Mouse (Mus musculus) kidney, adult 11 months (tissue): ENCODE results near the gene Nlrp3.

Experiments used
- DNase-seq: peaks from one replicate; pipeline ENCODE4 v3.0.0; 2022

Nlrp3 gene

DNA sequence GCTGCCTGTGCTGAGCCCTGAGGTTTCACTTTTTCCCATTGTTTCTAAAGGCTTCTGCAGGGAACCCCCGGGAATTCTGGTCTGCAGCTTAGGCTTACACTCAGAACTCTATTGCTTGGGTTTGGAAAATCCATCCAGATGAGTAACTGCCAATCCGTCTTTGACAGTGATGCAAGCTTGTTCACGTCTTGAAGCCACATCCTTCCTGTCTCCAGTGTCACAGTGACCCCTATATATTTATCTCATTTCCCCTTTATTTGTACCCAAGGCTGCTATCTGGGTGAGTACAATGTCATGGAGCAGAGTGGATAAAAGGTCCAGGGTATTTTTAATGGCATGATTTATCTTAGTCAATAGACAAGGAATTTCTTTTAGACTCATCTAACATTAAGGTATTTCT, at the start of gene Nlrp3:
Nlrp3 (plus strand) TSS at position 245 of the 400 bp plus-strand sequence.
- no peak for DNase-seq

DNA sequence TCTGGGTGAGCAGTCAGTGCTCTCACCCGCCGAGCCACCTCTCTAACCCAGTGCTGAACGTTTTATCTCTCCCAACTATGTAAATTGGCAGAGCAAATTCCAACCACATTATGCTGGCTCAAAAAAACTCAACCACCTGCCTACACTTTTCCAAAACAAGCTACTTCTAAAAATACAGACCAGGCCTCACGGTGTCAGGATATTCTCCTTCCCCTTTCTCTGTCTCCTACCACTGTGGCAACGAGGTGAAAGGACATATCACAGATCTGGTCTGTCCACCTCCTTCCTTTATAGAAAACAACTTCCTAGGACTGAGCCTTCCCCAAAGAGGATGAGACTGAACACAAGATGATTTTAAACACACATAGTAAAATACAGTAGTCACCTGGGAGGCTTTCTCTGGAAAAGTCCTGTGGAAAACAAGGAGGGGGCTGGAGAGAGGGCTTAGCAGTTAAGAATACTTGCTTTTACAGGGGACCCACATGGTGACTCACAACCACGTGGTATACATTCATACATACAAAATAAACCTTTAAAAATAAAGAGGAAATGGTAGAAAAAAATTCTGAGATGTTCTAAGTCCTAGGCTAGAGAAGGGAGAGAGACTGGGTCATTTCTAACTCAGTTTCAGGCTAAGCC, 44.6 kb upstream of the Nlrp3 start:
- no peak for DNase-seq

DNA sequence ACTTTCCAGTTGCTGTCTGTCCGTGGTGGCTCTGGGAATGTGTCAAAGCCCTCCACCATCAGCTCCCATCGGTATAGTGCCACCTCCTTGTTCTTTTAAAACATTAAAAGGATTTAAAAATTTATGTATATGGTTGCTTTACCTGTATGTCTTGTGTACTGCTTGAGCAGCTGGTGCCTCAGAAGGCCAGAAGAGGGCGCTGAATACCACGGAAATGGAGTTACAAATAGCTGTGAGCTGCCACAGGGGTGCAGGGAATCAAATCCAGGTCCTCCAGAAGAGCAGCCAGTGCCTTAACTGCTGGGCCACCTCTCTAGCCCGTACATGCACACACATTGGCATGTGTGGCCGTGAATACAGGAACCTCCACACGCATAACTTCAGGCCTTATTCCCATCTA, 43.6 kb upstream of the Nlrp3 start:
- DNase-seq: no peak

DNA sequence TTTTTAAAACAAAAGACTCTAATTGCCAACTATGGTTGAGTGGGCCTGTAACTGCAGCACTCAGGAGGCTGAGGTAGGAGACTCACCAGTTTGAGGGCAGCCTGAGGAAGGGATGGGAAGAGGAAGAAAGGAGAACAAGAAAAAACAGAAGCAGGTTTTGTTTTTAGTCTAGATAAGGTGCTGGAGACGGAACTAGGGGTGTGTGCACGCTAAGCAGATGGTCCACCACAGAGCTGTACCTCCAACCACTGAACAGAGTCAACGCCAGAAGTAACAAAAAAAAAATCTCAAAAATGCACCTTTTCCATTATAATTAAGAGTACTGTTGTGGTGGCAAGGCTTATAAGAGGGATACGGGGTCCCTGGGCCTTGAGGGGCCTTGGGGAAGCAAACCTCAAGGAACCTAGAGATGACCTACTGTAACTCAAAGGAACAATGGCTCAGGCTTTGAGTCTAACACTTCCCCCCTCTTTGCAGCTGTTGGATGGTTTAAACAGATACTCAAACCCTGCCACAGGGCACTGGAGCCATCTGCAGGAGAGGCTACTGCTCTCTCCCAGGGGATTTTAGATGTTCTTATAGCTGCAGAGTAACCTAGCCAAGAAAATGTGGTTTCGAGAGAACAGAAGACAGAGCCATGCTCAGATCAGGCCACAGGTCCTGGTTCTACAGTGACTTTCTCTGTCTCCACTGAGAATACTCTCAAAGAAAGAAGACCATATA, 39.2 kb upstream of the Nlrp3 start:
- no peak for DNase-seq

DNA sequence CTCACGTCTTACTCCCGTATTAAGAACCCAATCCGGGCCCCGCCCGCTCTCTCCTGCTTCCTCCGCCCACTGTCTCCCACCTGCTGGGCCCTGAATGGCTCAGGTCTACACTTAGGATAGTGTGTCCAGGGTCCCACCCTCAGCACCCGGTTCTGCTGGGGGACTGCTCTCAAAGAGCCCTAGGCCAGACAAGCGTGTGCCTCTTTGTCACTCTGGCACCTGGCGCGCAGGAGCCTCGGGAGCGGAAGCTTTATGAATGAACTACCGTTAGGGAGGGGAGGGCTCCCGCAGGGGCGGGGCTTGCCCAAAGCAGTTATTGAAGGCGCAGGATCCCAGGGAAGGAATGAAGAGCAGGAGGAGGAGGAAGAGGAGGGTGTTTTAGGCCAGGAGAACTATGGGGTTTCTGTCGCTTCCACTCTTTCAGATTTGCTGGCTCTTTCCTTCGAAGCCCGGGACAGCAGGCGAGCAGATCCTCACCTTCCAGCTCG, 36.0 kb upstream of the Nlrp3 start:
- peak; percentile 68 for DNase-seq

DNA sequence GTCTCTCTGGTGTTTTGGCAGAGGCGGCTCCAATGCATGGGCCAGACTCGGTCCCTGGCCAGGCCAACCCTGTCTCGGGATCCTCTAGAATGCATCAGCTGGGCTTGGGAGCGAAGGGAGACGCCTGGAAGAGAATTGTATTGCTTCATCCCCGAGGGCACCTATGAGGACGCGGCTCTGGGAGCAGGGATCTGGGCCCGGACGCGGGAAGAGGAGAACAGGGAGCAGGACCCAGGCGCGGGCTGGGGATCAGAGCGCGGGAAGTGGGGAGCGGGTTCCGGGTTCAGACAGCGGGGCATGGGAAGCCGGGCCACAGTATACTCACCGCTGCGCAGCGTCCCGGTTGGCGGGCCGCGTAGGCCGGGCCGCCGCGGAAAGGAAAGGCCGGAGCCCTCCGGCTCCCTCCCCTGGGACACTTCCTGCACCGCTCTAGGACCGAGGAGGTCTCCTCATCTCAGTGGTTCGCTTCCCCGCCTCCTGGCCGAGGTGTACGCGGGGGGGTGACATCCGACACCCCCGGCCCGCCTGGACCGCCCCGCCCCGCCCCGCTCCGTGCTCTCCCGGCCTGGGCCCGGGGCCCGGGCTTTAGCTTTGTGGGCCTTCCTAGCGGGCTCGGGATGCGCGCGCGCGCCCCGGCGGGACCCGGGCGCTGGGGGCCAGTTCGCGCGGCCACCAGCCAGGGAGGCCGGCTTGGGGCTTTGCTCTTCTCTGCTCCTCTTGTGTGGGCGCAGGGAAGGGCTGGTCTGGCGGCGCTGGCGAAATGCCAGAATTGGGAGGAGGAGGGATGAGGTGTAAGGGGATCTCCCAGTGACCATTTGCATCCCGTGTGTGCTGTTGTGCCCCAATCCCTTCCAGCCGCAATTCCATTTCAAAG, 35.3 kb upstream of the Nlrp3 start:
- peak; percentile 88 for DNase-seq

DNA sequence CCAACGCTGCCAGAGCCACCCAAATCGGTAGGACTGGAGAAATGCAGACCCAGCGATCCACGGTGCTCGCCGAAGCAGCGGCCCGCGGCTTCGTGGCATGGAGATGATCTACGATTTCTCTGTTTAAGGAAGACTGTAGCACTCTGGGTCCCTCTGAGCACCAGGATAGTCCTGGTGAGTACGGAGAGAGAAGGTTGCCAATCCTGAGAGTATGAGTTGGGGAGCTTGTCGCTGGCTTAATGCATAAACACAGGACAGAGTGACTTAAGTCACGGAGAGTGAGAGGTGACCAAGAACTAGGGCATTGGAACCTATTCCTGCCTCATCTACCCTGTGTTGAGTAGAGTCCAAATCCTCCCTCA, 34.7 kb upstream of the Nlrp3 start:
- no peak for DNase-seq

DNA sequence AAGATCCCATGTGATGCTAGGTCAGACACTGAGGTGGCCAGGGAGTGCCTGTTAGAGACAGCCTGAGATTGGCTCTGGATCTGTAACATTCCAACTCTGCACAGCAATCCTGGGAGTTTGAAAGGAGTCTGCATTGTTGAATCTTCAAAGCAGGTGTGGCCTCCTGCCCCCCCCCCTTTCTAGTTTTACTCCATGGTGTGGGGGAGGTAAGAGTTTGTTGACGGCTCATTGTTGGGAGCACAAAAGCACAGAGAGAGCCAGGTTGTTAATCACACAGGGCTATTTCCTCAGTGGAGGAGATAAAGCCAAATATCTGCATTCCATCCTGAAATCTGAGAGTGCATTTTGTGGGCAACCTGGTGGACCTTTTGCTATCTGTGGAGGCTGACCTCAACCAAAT, 29.8 kb upstream of the Nlrp3 start:
- no peak for DNase-seq

DNA sequence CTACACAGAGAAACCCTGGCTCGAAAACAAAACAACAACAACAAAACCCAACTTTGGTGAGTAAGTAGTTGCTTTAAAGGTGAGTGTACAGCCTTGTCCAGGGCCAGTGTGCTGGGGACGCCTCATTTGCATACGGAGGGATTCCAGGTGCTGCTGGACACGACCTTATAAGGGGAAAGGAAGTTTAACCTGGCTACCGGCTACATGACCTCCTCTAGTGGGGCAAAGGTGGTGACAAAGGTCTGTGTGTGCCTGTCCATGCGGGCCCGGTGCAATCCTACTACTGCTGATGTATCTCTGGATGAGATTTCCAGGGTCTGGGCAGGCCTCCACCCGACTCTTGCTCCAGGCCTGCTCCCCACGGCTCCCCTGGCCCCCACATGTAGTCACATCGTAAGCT, 28.6 kb upstream of the Nlrp3 start:
- no peak for DNase-seq

DNA sequence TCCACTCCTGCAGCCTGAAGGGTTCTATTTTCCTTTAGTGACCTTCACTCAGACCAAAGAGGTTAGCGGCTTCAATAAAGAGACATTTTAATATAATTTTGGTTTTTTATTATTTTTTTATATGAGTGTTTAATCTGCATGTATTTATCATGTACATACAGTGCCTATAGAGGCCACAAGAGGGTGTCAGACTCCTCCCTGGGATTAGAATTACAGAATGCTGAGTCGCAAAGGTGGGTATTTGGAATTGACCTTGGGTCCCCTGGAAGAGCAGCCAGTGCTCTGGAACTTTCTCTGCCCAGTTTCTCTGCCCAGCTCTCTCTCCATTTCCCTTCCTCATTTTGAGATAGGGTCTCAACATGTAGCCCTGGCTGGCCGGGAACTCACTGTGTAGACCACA, 27.8 kb upstream of the Nlrp3 start:
- no peak for DNase-seq

DNA sequence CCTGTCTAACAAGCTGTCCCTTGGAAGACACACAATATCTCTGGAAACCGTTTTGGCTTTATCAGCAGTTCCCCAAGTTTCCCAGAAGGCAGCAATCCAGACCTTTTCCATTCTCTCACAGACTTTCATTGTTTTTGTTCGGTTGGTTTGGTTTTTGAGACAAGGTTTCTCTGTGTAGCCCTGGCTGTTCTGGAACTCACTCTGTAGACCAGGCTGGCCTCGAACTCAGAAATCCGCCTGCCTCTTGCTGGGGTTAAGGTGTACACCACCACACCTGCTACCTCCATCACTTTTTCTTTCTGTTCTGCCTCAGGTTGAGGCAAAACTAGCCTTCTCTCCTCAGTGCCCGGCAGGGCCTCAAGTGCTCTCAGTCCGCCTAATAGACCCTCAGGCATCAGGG, 27.0 kb upstream of the Nlrp3 start:
- DNase-seq: no peak

DNA sequence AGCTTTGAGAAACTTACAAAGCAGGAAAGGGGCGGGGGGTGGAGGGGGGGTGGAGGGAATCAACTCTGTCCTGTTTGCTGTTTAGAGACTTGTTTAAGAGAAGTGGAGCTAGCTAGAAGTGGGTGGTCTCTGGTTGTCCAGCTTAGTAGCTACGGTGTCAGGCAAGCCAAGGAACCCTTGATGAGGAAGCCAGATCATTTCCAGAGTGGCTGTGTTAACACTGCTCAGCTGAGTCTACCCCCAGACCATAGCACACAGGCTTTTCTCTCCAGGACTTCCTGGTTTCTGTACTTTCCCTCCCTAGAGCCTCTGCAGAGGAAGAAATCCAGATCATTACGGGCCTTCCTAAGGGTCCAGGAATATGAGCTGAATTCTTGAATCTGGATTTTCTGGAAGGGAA, 26.6 kb upstream of the Nlrp3 start:
- DNase-seq: no peak

DNA sequence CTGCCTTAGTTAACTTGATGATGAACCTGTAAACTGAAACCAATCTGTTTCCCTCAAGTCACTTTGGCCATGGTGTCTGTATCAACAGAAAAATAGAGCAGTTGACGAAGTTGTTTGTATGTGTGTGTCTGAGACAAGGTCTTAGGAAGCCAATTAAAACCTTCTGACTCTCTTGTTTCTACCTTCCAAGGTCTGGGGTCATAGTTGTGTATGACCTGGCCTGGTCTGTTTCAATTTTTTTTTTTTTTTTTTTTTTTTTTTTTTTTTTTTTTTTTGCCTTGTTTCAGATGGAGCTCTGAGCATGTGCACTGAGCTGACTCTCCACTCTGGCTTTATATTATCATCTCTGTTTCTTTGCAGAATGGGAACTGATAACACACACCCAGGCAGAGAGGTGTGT, 23.9 kb upstream of the Nlrp3 start:
- DNase-seq: no peak

DNA sequence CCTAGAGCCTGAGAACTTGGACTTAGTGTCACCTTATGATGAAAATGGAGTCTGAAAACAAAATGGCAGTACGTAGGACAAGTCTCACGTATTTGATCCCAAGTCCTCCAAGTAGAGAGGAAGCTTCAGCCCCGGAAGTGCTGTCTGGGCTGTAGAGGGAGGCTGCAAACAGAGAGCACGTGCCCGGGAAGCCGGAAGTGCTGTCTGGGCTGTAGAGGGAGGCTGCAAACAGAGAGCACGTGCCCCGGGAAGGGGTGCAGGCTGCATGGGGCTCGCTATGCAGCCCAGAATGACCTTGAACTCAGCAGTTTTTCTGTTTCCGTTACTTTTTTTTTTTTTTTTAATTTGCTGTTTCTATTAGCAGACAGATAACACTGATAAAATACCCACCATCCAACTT, 23.1 kb upstream of the Nlrp3 start:
- peak; percentile 27 for DNase-seq

DNA sequence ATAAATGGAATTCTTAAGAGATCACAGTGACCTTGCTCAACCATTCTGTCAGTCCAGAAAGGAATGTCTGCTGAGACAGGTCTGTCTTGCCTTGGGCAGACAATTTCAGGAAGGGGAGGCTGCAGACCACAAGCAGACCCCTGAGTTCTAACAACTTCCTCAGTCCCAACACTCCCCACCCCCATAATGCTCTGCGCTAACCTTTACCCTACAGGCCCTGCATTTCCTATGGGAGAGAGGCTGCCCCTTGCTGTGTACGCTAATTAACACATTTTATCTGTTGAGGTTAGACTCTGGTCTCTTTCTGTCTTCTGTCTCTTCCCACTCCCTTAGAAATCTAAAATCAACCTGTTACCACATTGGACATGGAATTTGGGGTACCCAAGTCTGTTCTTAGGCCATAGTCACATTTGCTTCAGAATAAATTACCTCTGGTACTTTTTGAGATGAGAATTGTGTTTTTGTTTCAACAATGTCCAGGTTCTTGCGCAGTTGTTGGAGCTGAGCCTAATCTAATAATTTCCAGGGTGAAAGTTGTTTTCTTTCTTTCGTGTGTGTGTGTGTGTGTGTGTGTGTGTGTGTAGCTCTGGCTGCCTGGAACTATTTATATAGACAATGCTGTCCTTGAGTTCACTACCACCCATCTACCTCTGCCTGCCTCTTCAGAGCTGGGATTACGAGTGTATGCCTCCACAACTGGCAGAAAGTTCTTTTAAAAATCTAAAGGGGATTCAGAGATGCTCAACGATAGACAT, 21.4 kb upstream of the Nlrp3 start:
- DNase-seq: no peak

DNA sequence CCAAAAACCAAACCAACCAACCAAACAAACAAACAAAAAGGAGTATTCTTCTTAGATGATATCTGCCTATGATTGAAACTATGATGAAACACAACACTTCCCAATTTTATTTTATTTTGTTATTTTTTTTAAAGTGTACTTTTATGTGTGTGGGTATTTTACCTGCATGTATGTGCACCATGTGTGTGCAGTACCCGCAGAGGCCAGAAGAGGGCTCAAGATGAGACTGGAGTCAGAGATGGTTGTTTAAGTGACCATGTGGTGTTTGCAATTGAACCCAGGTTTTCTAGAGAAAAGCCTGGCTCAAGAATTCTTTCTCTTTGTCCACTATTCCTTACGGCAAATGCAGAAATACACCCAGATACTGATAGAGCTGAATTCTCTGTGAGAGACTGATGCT, 17.2 kb upstream of the Nlrp3 start:
- DNase-seq: no peak

DNA sequence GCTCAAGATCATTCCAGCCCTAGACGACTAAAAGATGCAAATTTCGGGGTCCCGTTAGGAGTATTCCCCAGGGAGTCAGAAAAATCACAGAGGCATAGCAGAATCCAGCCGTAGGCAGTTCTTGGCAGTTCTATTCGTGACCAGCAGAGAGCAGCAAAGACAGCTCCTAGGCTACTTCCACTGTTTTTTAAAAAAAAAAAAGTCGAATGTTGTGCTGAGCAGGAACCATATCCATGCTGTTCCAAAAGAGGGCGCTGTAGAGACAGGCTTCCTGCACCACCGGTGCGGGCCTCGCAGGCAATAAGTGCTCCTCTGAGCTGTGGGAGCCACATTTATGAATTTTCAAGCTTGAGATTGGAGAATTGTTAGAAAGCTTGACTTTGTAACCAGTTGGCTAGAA, 16.1 kb upstream of the Nlrp3 start:
- DNase-seq: peak; percentile 69

DNA sequence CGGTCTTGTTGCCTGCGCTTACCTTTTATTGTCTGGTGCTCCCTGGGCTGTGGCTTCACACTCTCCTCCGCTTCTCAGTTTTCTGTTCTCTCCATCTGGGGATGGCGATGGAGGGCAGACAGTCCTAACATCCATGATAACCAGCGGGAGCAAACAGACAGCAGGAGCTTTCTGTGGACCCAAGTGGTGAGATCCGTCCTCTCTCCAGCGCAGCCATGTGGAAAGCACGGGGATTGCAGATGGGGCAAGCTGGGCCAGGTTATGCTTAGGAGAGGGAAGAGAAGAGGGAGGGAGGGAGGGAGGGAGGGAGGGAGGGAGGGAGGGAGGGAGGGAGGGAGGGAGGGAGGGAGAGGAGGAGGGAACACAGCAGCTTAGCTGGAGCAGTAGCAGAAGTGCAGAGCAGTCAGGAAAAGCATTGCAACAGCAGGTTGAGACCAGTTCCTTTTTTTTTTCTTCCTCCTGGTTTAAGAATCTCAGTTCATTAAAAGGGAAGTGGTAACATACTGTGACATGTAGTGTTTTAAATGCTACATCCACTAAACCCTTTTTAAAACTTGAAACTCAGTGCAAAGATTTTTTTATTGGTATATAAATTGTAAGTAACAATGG, 14.8 kb upstream of the Nlrp3 start, which contains the start of gene Zkscan17:
Zkscan17 (minus strand) TSS at position 280 of the 609 bp plus-strand sequence.
- no peak for DNase-seq

DNA sequence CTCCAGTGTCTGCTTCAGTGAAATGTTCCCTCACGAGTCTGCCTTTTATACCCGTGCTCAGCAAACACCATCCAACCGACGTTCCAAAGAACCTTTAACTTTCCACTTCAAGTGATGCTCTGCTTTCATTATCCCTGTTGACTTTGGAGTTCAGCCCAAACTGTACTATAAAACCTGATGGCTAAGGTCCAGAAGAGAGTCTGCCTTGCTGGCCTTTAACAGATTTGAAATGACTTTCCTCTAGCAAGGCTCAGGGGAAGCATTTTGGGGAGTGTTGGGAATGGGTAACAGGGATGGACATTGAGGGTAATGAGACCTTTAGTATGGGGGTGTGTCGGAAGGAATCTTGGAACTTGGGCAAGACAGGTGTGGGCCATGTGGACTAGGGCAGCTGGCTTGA, 11.1 kb upstream of the Nlrp3 start:
- no peak for DNase-seq

DNA sequence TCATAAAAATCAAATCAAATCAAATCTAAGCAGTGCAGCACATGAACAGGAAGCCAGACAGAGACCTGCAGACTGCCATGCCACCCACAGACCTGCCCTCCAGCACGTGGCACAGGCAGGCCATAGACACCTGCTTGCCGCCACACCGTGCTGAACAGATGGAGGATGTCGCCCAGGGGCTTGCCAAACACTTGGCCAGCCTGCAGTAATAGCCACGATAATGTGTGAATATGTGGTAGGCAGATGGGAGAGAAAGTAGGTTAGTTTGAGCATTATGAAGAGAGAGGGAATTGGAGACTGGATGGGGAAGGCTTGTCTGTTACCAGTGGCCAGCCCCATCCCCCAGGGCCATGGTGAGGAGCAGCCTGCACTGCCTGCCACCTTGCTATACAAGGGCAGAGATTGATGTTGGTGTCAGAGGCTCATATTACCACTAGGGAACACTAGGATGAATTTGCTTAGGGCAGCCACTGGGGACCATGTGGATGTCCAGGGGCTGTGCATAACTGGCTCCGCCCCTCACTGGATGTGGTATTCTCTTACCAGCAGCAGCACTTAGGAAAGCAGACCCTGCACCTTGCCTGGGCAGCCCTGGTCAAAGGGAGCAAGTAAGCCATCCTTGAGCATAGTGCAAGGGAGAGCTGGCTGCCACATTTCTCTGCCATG, 10.4 kb upstream of the Nlrp3 start:
- DNase-seq: no peak

DNA sequence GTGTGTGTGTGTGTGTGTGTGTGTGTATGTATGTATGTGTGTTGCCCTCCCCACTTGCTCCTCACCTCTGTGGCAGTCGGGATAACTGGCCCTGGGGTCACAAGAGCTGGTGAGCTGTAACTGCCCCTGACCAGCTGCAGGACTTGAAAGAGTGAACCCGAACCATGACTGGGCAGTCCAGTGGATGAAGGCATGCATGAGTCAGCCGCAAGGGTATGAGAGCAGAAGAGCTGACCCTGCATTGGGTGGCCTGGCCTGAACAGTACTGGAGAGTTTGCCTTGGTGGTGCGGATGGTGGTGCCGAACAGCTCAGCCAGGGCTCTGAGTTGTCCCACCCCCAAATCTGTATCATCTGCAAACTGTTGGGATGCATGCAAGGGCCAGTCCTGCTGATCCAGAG, 9.8 kb upstream of the Nlrp3 start:
- DNase-seq: no peak
